Mouse (Mus musculus) liver, embryonic 11.5 days (tissue): ENCODE measurements around the gene Syap1. TPM values are rescaled to one million over a fixed set of nuclear protein-coding genes. Genes with fewer than 3 reads are reported as not detected.
"Not testable (repeated sequence)": the region's sequence is repeated elsewhere in the genome, so short reads cannot be mapped to it uniquely, and the experiment has no call there.

Experiments
- ATAC-seq: fragments of 200-750 bp; cut with Nextera tagmentation; replicated peaks from 2 replicates; pipeline ENCODE4 v1.8.0; 2017; ENCODE audit warnings: moderate number of reproducible peaks, mild to moderate bottlenecking, moderate TSS enrichment, moderate library complexity; ENCODE audit not compliant: low FRiP score
- DNase-seq: peaks from one replicate; pipeline ENCODE4 v3.0.0-alpha.2; 2017; ENCODE audit warnings: low spot score
- H3K27ac ChIP-seq: fragments of 300-500 bp; sonication (generic); 2 replicates; pipeline ENCODE4 v1.5.1; 2014; ENCODE audit warnings: mild to moderate bottlenecking, low read depth, low read length, control low read depth
- H3K27me3 ChIP-seq: fragments of 300-500 bp; sonication (generic); replicated peaks from 2 replicates; pipeline ENCODE4 v1.6.1; 2014; ENCODE audit warnings: low read length, mixed read lengths; ENCODE audit not compliant: control insufficient read depth, insufficient read depth
- H3K36me3 ChIP-seq: fragments of 300-500 bp; sonication (generic); 2 replicates; pipeline ENCODE4 v1.6.1; 2014; ENCODE audit warnings: mild to moderate bottlenecking, low read length, moderate library complexity, mixed read lengths; ENCODE audit not compliant: control insufficient read depth, insufficient read depth
- H3K4me1 ChIP-seq: fragments of 300-500 bp; sonication (generic); replicated peaks from 2 replicates; pipeline ENCODE4 v1.6.1; 2014; ENCODE audit warnings: low read length, mixed read lengths; ENCODE audit not compliant: control insufficient read depth, insufficient read depth
- H3K4me2 ChIP-seq: fragments of 300-500 bp; sonication (generic); 2 replicates; pipeline ENCODE4 v1.6.1; 2014; ENCODE audit warnings: mild to moderate bottlenecking, control low read depth, moderate library complexity
- H3K4me3 ChIP-seq: fragments of 300-500 bp; sonication (generic); 2 replicates; pipeline ENCODE4 v1.5.1; 2014; ENCODE audit warnings: low read depth, low read length, control low read depth
- H3K9ac ChIP-seq: fragments of 300-500 bp; sonication (generic); 2 replicates; pipeline ENCODE4 v1.6.1; 2014; ENCODE audit warnings: low read depth, low read length, control low read depth
- H3K9me3 ChIP-seq: fragments of 300-500 bp; sonication (generic); 2 replicates; pipeline ENCODE4 v1.6.1; 2016; ENCODE audit warnings: low read length, inconsistent platforms, mixed read lengths; ENCODE audit not compliant: control insufficient read depth
- WGBS: fragments of 180-500 bp; shearing (Covaris S2); extraction: QIAGEN DNeasy Blood & Tissue Kit; methylation state at CpG from one replicate; pipeline ENCODE4 v1.1.7; 2014; 5-methylcytosine and 5-hydroxymethylcytosine counted together
- polyA plus RNA-seq: library from polyadenylated mRNA; unstranded; fragments of >200 nt; fragmentation: Nextera tagmentation; extraction: Ambion mirVana; gene quantifications from 2 replicates; pipeline ENCODE4 v1.2.1, GENCODE M21; 2014

Gene Syap1
- polyA plus RNA-seq, 1 experiment from 2014 or later, result 27.0 TPM

- H3K4me2 ChIP-seq, result peak within 1 kb of the TSS; percentile 61
- no peak for DNase-seq
- peak within 1 kb of the TSS; percentile 53 for H3K9ac ChIP-seq
- no peaks in the 10 kb centered on the region for H3K4me1 ChIP-seq
- peak within 1 kb of the TSS; percentile 47 for H3K27ac ChIP-seq
- no peaks in the 10 kb centered on the region; the same call in 1 of the 2 replicates for H3K27me3 ChIP-seq
- WGBS, result 29% methylated on average over 4 of the region's 4 CpGs
- no peak for ATAC-seq
- peak within 1 kb of the TSS; percentile 54 for H3K4me3 ChIP-seq
- H3K9me3 ChIP-seq, result no peaks in the 10 kb centered on the region
- H3K36me3 ChIP-seq, result no peaks in the 10 kb centered on the region
These were observed 12.7 kb upstream of the Syap1 start, which contains the start of gene Ctps2 for GRCm38 (mm10) chrX:162900938-162901337. TSS of gene Ctps2 (plus strand) at chrX:162901238.

- not testable (repeated sequence) for H3K4me1 ChIP-seq, H3K36me3 ChIP-seq, H3K27ac ChIP-seq, H3K4me3 ChIP-seq, H3K4me2 ChIP-seq, DNase-seq, H3K9ac ChIP-seq, H3K9me3 ChIP-seq, H3K27me3 ChIP-seq
- ATAC-seq, result peak; percentile 32
- WGBS, result 79% methylated on average over 8 of the region's 25 CpGs
These were observed 452 bp upstream of the Syap1 start for GRCm38 (mm10) chrX:162888575-162889223.

DNA sequence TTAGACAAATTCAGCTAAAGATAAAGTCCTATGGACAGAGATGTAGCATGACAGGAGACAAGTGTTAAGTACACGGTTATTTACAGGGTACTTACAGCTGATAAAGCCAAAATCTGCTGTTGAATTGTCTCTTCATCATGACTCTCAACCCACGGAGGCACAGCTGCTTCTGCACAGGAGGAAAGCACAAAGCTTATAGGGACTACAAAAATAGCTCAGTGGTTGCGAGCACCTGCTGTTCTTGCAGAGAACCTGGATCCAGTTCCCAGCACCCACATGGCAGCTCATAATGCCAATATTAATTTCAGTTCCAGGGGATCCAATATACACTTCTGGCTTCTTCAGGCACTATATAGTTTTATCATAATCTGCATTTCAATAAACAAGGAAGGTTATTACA is 10.0 kb downstream of the Syap1 start:
- Histone ChIP-seq H3K4me2 (no peak overlapping the region), H3K27ac (no peak overlapping the region), H3K4me3 (no peak overlapping the region), H3K36me3 (peaks cover 5% of the 10 kb centered on the region), H3K9ac (no peak overlapping the region), H3K9me3 (no peaks in the 10 kb centered on the region), H3K27me3 (no peaks in the 10 kb centered on the region), H3K4me1 (no peaks in the 10 kb centered on the region)
- DNase-seq (no peak), ATAC-seq (no peak)
- 83% methylated on average over 3 of the region's 3 CpGs for WGBS

- H3K4me1 ChIP-seq, result no peaks in the 10 kb centered on the region
- H3K9me3 ChIP-seq, result no peaks in the 10 kb centered on the region
- DNase-seq (no peak), ATAC-seq (no peak)
- no peak overlapping the region for H3K4me2 ChIP-seq
- no peak overlapping the region for H3K4me3 ChIP-seq
- no peak overlapping the region for H3K9ac ChIP-seq
- H3K36me3 ChIP-seq, result peaks cover 3% of the 10 kb centered on the region; the same call in 1 of the 2 replicates
- WGBS, result 91% methylated on average over 2 of the region's 2 CpGs
- H3K27ac ChIP-seq, result no peak overlapping the region
- no peaks in the 10 kb centered on the region for H3K27me3 ChIP-seq
These were observed 14.5 kb downstream of the Syap1 start for GRCm38 (mm10) chrX:162873761-162874160.

DNA sequence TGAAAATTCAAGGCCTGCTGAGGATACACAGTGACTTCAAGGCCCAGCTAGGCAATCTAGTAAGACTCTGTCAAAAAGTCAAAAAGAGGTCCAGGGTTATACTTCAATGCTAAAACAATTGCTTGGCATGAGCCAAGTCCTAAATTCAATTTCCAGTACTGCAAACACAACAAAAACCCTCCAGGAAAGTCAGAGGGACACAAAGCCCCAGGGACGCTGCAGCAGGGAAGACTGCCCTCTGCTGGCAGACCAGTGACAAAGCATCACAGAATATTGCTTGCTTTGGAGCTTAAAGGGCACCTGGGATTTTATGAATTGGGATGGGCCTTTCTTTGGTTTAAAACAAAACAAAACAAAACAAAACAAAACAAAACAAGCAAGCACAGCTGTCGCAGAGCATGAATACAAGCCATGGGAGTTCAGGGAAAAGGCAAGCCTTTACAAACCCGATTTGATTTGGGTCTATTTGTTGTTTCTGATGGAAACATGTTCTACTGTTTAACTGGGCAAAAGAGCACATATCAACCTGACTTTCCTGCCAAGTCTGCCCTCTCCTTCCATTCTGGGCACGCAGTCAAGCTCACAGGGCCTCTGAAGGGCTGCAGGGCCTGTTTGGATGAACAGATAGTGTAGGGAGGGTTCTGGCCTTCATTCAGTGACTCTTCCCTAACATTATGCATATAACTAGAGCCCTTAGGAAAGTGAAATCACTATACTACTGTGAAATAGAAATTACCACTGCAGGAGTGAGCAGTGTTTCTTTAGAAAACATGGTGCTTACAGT is 16.3 kb downstream of the Syap1 start:
- H3K9me3 ChIP-seq, result no peaks in the 10 kb centered on the region
- ATAC-seq, result no peak
- no peaks in the 10 kb centered on the region for H3K36me3 ChIP-seq
- H3K27me3 ChIP-seq, result no peaks in the 10 kb centered on the region
- H3K4me3 ChIP-seq, result no peak overlapping the region
- no peak overlapping the region for H3K4me2 ChIP-seq
- H3K9ac ChIP-seq, result no peak overlapping the region
- H3K4me1 ChIP-seq, result no peaks in the 10 kb centered on the region
- 42% methylated on average over 4 of the region's 4 CpGs for WGBS
- no peak overlapping the region for H3K27ac ChIP-seq
- no peak for DNase-seq

GRCm38 (mm10) chrX:162868294-162868965 is 19.8 kb downstream of the Syap1 start:
- Histone ChIP-seq H3K4me1 (no peaks in the 10 kb centered on the region), H3K9me3 (no peaks in the 10 kb centered on the region), H3K9ac (no peak overlapping the region), H3K27ac (no peak overlapping the region), H3K4me3 (no peak overlapping the region), H3K4me2 (no peak overlapping the region), H3K27me3 (no peaks in the 10 kb centered on the region), H3K36me3 (no peaks in the 10 kb centered on the region)
- no peak for ATAC-seq
- DNase-seq, result no peak
- 79% methylated on average over 3 of the region's 3 CpGs for WGBS

- H3K27me3 ChIP-seq, result no peaks in the 10 kb centered on the region
- H3K4me1 ChIP-seq, result no peaks in the 10 kb centered on the region
- WGBS, result 91% methylated on average over 1 of the region's 1 CpGs
- no peaks in the 10 kb centered on the region for H3K9me3 ChIP-seq
- H3K36me3 ChIP-seq, result no peaks in the 10 kb centered on the region
- no peak overlapping the region for H3K4me3 ChIP-seq
- H3K27ac ChIP-seq, result no peak overlapping the region
- no peak overlapping the region for H3K9ac ChIP-seq
- ATAC-seq (no peak), DNase-seq (no peak)
- no peak overlapping the region for H3K4me2 ChIP-seq
These were observed 39.6 kb downstream of the Syap1 start for GRCm38 (mm10) chrX:162848682-162849081.

DNA sequence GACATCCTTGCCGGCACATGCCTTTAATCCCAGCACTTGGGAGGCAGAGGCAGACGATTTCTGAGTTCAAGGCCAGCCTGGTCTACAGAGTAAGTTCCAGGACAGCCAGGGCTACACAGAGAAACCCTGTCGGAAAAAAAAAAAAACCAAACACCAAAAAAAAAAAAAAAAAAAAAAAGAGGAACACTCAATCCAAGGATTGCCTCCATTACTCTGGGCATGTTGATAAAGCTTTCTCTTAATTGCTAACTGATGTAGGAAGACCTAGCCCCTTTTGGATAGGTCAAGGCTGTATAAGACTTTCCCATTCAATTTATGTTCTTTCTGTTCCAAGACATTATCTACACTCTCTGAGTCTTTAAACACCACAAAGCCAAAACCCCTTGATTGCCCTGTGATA is 42.7 kb downstream of the Syap1 start:
- ATAC-seq (no peak), DNase-seq (no peak)
- H3K9me3 ChIP-seq, result no peaks in the 10 kb centered on the region
- no peaks in the 10 kb centered on the region for H3K27me3 ChIP-seq
- H3K4me3 ChIP-seq, result no peak overlapping the region
- H3K36me3 ChIP-seq, result no peaks in the 10 kb centered on the region
- WGBS, result 86% methylated on average over 3 of the region's 3 CpGs
- no peak overlapping the region for H3K4me2 ChIP-seq
- no peak overlapping the region for H3K27ac ChIP-seq
- H3K4me1 ChIP-seq, result no peaks in the 10 kb centered on the region
- no peak overlapping the region for H3K9ac ChIP-seq
